Mouse (Mus musculus) megakaryocyte, embryonic 14.5 days (primary cell): ENCODE results near the gene Arl2bp. TPM values are rescaled to one million over a fixed set of nuclear protein-coding genes. Genes with fewer than 3 reads are reported as not detected.

Experiments used
- H3K27me3 ChIP-seq: replicated peaks from 2 replicates; pipeline ENCODE3; 2012; ENCODE audit warnings: inconsistent platforms
- H3K36me3 ChIP-seq: replicated peaks from 2 replicates; pipeline ENCODE3; 2012; ENCODE audit warnings: low read length, inconsistent platforms, mixed read lengths
- H3K4me1 ChIP-seq: 2 replicates; pipeline ENCODE4 v1.6.1; 2012; ENCODE audit warnings: inconsistent platforms
- H3K4me3 ChIP-seq: replicated peaks from 2 replicates; pipeline ENCODE3; 2012; ENCODE audit warnings: moderate library complexity, mild to moderate bottlenecking, inconsistent platforms
- H3K9me3 ChIP-seq: 2 replicates; pipeline ENCODE4 v1.6.1; 2012; ENCODE audit warnings: inconsistent platforms
- FLI1 ChIP-seq: IDR thresholded peaks from 2 replicates; pipeline ENCODE4 v1.6.1; 2012; ENCODE audit warnings: low read length, inconsistent platforms, mixed read lengths
- GATA1 ChIP-seq: IDR thresholded peaks from 3 replicates; pipeline ENCODE4 v1.6.1; 2012; ENCODE audit warnings: mixed read lengths, low read length, inconsistent platforms, borderline replicate concordance
- polyA plus RNA-seq: library from polyadenylated mRNA; stranded (reverse); fragments of >175 nt; gene quantifications from 2 replicates; pipeline ENCODE4 v1.2.3, GENCODE M21; 2012; ENCODE audit warnings: low replicate concordance; ENCODE audit not compliant: insufficient read depth

Gene Arl2bp
- polyA plus RNA-seq, 1 experiment, result 16.1 TPM

GRCm38 (mm10) chr8:94702844-94703813 is 36.7 kb downstream of the Arl2bp start:
- Histone ChIP-seq H3K4me1 (peaks cover 43% of the 10 kb centered on the region), H3K9me3 (no peaks in the 10 kb centered on the region), H3K27me3 (peaks cover 15% of the 10 kb centered on the region), H3K4me3 (peak overlapping the region; percentile 93), H3K36me3 (no peaks in the 10 kb centered on the region)
- TF ChIP-seq GATA1 (no peak), FLI1 (no peak)

GRCm38 (mm10) chr8:94703972-94704668 is 37.7 kb downstream of the Arl2bp start:
- TF ChIP-seq FLI1, result no peak
- Histone ChIP-seq H3K4me3 (peak overlapping the region; percentile 92), H3K27me3 (peaks cover 10% of the 10 kb centered on the region), H3K9me3 (no peaks in the 10 kb centered on the region), H3K4me1 (peaks cover 50% of the 10 kb centered on the region), H3K36me3 (no peaks in the 10 kb centered on the region)

GRCm38 (mm10) chr8:94704669-94704984 is 38.2 kb downstream of the Arl2bp start:
- H3K4me3 ChIP-seq, result peak overlapping the region; percentile 92
- H3K4me1 ChIP-seq, result peaks cover 55% of the 10 kb centered on the region
- H3K27me3 ChIP-seq, result peaks cover 6% of the 10 kb centered on the region
- H3K9me3 ChIP-seq, result no peaks in the 10 kb centered on the region
- H3K36me3 ChIP-seq, result no peaks in the 10 kb centered on the region
- TF ChIP-seq GATA1 (no peak), FLI1 (no peak)

- H3K4me1 ChIP-seq, result peaks cover 64% of the 10 kb centered on the region
- H3K27me3 ChIP-seq, result peaks cover 5% of the 10 kb centered on the region
- H3K9me3 ChIP-seq, result no peaks in the 10 kb centered on the region
- TF ChIP-seq GATA1, result no peak
- no peak for TF ChIP-seq FLI1
- no peak overlapping the region for H3K4me3 ChIP-seq
- no peaks in the 10 kb centered on the region for H3K36me3 ChIP-seq
These were observed 39.3 kb downstream of the Arl2bp start for GRCm38 (mm10) chr8:94705581-94706245.

- Histone ChIP-seq H3K4me1 (peaks cover 74% of the 10 kb centered on the region), H3K9me3 (no peaks in the 10 kb centered on the region), H3K4me3 (no peak overlapping the region), H3K27me3 (peaks cover 5% of the 10 kb centered on the region), H3K36me3 (no peaks in the 10 kb centered on the region)
- TF ChIP-seq FLI1 (no peak), GATA1 (no peak)
These were observed 40.5 kb downstream of the Arl2bp start for GRCm38 (mm10) chr8:94706732-94707395.

GRCm38 (mm10) chr8:94710336-94710735 is 43.9 kb downstream of the Arl2bp start:
- Histone ChIP-seq H3K27me3 (peaks cover 8% of the 10 kb centered on the region), H3K4me3 (no peak overlapping the region), H3K36me3 (no peaks in the 10 kb centered on the region), H3K4me1 (peaks cover 67% of the 10 kb centered on the region), H3K9me3 (no peaks in the 10 kb centered on the region)
- TF ChIP-seq GATA1 (no peak), FLI1 (no peak)

- no peak for TF ChIP-seq GATA1
- no peak for TF ChIP-seq FLI1
These were observed 44.8 kb downstream of the Arl2bp start for GRCm38 (mm10) chr8:94711160-94711718.

GRCm38 (mm10) chr8:94714556-94714955 is 48.2 kb downstream of the Arl2bp start:
- no peaks in the 10 kb centered on the region for H3K9me3 ChIP-seq
- H3K36me3 ChIP-seq, result no peaks in the 10 kb centered on the region
- no peak overlapping the region for H3K4me3 ChIP-seq
- H3K27me3 ChIP-seq, result peaks cover 19% of the 10 kb centered on the region
- TF ChIP-seq GATA1 (no peak), FLI1 (no peak)
- peaks cover 37% of the 10 kb centered on the region for H3K4me1 ChIP-seq

More at GRCm38 (mm10) chr8:94711160-94711718, 44.8 kb downstream of the Arl2bp start:
- Histone ChIP-seq H3K36me3 (no peaks in the 10 kb centered on the region), H3K9me3 (no peaks in the 10 kb centered on the region), H3K4me3 (peak overlapping the region; percentile 91), H3K4me1 (peaks cover 58% of the 10 kb centered on the region), H3K27me3 (peaks cover 13% of the 10 kb centered on the region)

- no peak overlapping the region for H3K4me3 ChIP-seq
- H3K9me3 ChIP-seq, result no peaks in the 10 kb centered on the region
- H3K27me3 ChIP-seq, result peaks cover 19% of the 10 kb centered on the region
- TF ChIP-seq GATA1 (no peak), FLI1 (no peak)
- no peaks in the 10 kb centered on the region for H3K36me3 ChIP-seq
- peaks cover 26% of the 10 kb centered on the region for H3K4me1 ChIP-seq
These were observed 49.5 kb downstream of the Arl2bp start for GRCm38 (mm10) chr8:94715871-94716270.
